Mouse (Mus musculus) thymus, adult 2 months (tissue): ENCODE data around the gene T.

ENCODE experiments used
- CTCF ChIP-seq: fragments of 200-500 bp; IDR thresholded peaks from 2 replicates; pipeline ENCODE4 v1.5.1; 2012; ENCODE audit warnings: mild to moderate bottlenecking, control low read depth, low read length, moderate library complexity, borderline replicate concordance; ENCODE audit not compliant: control insufficient read depth, poor library complexity, insufficient read depth; ENCODE audit errors: extremely low read depth
- POLR2A ChIP-seq: fragments of 200-500 bp; IDR thresholded peaks from 2 replicates; pipeline ENCODE4 v1.6.1; 2012; ENCODE audit warnings: mild to moderate bottlenecking, low read length, control low read depth, moderate library complexity; ENCODE audit not compliant: control insufficient read depth, poor library complexity, insufficient read depth; ENCODE audit errors: extremely low read depth

DNA sequence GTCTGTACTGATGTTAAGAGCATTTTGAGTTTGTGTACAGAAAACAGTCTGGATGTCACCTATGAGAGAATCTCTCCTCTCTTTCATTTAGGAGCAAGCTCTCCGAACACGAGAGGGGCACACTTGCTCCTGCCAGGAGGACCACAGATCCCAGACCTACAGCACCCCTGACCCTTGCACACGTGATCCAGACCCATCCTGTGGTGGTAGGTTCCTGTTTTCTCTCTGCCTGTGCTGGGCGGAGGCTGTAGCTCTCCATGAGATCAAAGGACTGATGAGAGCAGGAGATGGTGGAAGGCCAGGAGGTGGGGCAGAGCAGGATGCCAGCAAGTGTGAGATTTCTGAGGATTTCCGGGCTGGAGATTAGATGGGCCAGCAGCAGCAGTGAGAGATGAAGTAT, 12.7 kb upstream of the T start:
- TF ChIP-seq POLR2A (no peak), CTCF (no peak)
